Mouse (Mus musculus): Measurements from ENCODE around the gene Zdhhc22.

Gene Zdhhc22

GRCm38 (mm10) chr12:86989890-86990754, at the start of gene Zdhhc22:
TSS of gene Zdhhc22 (minus strand) at chr12:86990430.
- DNase-seq (ENCODE audit: low spot score in 2 of 2), result peak in 1 of 2 experiments; percentile 71

- DNase-seq (ENCODE audit: low spot score in 2 of 2), result no peak
These were observed 46.4 kb upstream of the Zdhhc22 start for GRCm38 (mm10) chr12:87036631-87037030.

- DNase-seq (ENCODE audit: low spot score in 2 of 2), result no peak
These were observed 41.0 kb upstream of the Zdhhc22 start for GRCm38 (mm10) chr12:87031163-87031763.

- no peak for DNase-seq (ENCODE audit: low spot score in 2 of 2)
These were observed 39.2 kb upstream of the Zdhhc22 start for GRCm38 (mm10) chr12:87029251-87029976.

GRCm38 (mm10) chr12:87028068-87028467, 37.8 kb upstream of the Zdhhc22 start:
- no peak for DNase-seq (ENCODE audit: low spot score in 2 of 2)

GRCm38 (mm10) chr12:87027391-87027790, 37.2 kb upstream of the Zdhhc22 start:
- DNase-seq (ENCODE audit: low spot score in 2 of 2), result no peak

- DNase-seq (ENCODE audit: low spot score in 2 of 2), result no peak
These were observed 36.6 kb upstream of the Zdhhc22 start for GRCm38 (mm10) chr12:87026871-87027240.

GRCm38 (mm10) chr12:87026109-87026870, 36.1 kb upstream of the Zdhhc22 start:
- DNase-seq (ENCODE audit: low spot score in 2 of 2), result peak; percentile 69 to 72

- no peak for DNase-seq (ENCODE audit: low spot score in 2 of 2)
These were observed 33.2 kb upstream of the Zdhhc22 start for GRCm38 (mm10) chr12:87023456-87023855.

- DNase-seq (ENCODE audit: low spot score in 2 of 2), result no peak
These were observed 31.8 kb upstream of the Zdhhc22 start for GRCm38 (mm10) chr12:87022006-87022405.

- no peak for DNase-seq (ENCODE audit: low spot score in 2 of 2)
These were observed 30.8 kb upstream of the Zdhhc22 start, which contains the start of gene Tmem63c for GRCm38 (mm10) chr12:87021040-87021439. TSS of gene Tmem63c (plus strand) at chr12:87021340.

GRCm38 (mm10) chr12:87018756-87019155, 28.5 kb upstream of the Zdhhc22 start:
- DNase-seq (ENCODE audit: low spot score in 2 of 2), result no peak

- DNase-seq (ENCODE audit: low spot score in 2 of 2), result no peak
These were observed 26.8 kb upstream of the Zdhhc22 start for GRCm38 (mm10) chr12:87017041-87017440.

GRCm38 (mm10) chr12:87004596-87004995, 14.4 kb upstream of the Zdhhc22 start:
- DNase-seq (ENCODE audit: low spot score in 2 of 2), result peak in 1 of 2 experiments; percentile 18

GRCm38 (mm10) chr12:87003606-87004005, 13.4 kb upstream of the Zdhhc22 start:
- peak in 1 of 2 experiments; percentile 7 for DNase-seq (ENCODE audit: low spot score in 2 of 2)

- no peak for DNase-seq (ENCODE audit: low spot score in 2 of 2)
These were observed 12.6 kb upstream of the Zdhhc22 start for GRCm38 (mm10) chr12:87002815-87003214.

GRCm38 (mm10) chr12:87002209-87002608, 12.0 kb upstream of the Zdhhc22 start:
- no peak for DNase-seq (ENCODE audit: low spot score in 2 of 2)

GRCm38 (mm10) chr12:87000840-87001176, 10.6 kb upstream of the Zdhhc22 start:
- DNase-seq (ENCODE audit: low spot score in 2 of 2), result no peak

- no peak for DNase-seq (ENCODE audit: low spot score in 2 of 2)
These were observed 10.1 kb upstream of the Zdhhc22 start for GRCm38 (mm10) chr12:87000151-87000839.

GRCm38 (mm10) chr12:86999283-86999820, 9.1 kb upstream of the Zdhhc22 start:
- peak in 1 of 2 experiments; percentile 19 for DNase-seq (ENCODE audit: low spot score in 2 of 2)

GRCm38 (mm10) chr12:86998699-86999098, 8.5 kb upstream of the Zdhhc22 start:
- no peak for DNase-seq (ENCODE audit: low spot score in 2 of 2)

All from right cerebral cortex, postnatal 10 days (tissue).